Mouse (Mus musculus) liver, embryonic 13.5 days (tissue): ENCODE data around the gene 4933424G06Rik. TPM values are rescaled to one million over a fixed set of nuclear protein-coding genes. Genes with fewer than 3 reads are reported as not detected.
"Not testable (repeated sequence)": the region's sequence is repeated elsewhere in the genome, so short reads cannot be mapped to it uniquely, and the experiment has no call there.

Experiments used
- ATAC-seq: fragments of 200-750 bp; cut with Nextera tagmentation; 2 replicates; pipeline ENCODE4 v1.8.0; 2017; ENCODE audit warnings: low read depth, mild to moderate bottlenecking, moderate number of reproducible peaks, moderate library complexity
- DNase-seq: peaks from one replicate; pipeline ENCODE4 v3.0.0; 2022
- H3K27ac ChIP-seq: fragments of 300-500 bp; sonication (generic); 2 replicates; pipeline ENCODE4 v1.5.1; 2015; ENCODE audit warnings: moderate library complexity, mild to moderate bottlenecking, inconsistent platforms
- H3K27me3 ChIP-seq: fragments of 300-500 bp; sonication (generic); 2 replicates; pipeline ENCODE4 v1.6.1; 2015; ENCODE audit warnings: mild to moderate bottlenecking, inconsistent platforms
- H3K36me3 ChIP-seq: fragments of 300-500 bp; sonication (generic); 2 replicates; pipeline ENCODE4 v1.6.1; 2015; ENCODE audit warnings: mild to moderate bottlenecking, inconsistent platforms
- H3K4me1 ChIP-seq: fragments of 300-500 bp; sonication (generic); replicated peaks from 2 replicates; pipeline ENCODE4 v1.6.1; 2015; ENCODE audit warnings: inconsistent platforms
- H3K4me2 ChIP-seq: fragments of 300-500 bp; sonication (generic); 2 replicates; pipeline ENCODE4 v1.6.1; 2015; ENCODE audit warnings: inconsistent platforms, mild to moderate bottlenecking, moderate library complexity
- H3K4me3 ChIP-seq: fragments of 300-500 bp; sonication (generic); replicated peaks from 2 replicates; pipeline ENCODE4 v1.5.1; 2015; ENCODE audit warnings: mild to moderate bottlenecking, inconsistent platforms
- H3K9ac ChIP-seq: fragments of 300-500 bp; sonication (generic); 2 replicates; pipeline ENCODE4 v1.6.1; 2015; ENCODE audit warnings: mild to moderate bottlenecking, inconsistent platforms
- H3K9me3 ChIP-seq: fragments of 300-500 bp; sonication (generic); replicated peaks from 2 replicates; pipeline ENCODE4 v1.6.1; 2016; ENCODE audit warnings: inconsistent platforms
- WGBS: fragments of 180-500 bp; shearing (Covaris S2); methylation state at CpG from one replicate; pipeline ENCODE4 v1.1.7; 2015; ENCODE audit not compliant: insufficient replicate concordance; 5-methylcytosine and 5-hydroxymethylcytosine counted together
- polyA plus RNA-seq: library from polyadenylated mRNA; unstranded; fragments of >200 nt; fragmentation: Nextera tagmentation; extraction: Ambion mirVana; gene quantifications from 2 replicates; pipeline ENCODE4 v1.2.1, GENCODE M21; 2015

4933424G06Rik gene
- polyA plus RNA-seq, result not detected in 2 replicates

DNA sequence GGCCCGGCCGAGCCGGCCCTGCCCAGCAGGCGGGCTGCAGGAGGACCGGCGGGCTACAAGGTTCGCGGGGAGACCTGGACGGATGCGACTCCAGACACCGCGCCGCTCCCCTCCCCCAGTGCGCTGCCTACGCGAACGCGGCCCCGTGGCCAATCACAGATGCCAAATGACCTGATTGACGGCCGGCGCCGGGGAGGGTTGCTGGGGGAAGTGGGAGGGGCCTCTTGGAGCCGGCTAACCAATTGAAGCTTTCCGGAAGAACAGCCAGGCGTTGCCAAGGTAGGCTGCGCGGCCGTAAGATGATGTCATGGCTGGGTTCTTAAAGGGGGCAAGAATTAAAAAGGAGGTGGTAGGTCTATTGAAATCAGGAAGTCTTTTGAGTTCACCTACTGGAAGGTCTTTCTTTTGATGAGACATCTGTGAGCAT lies at the start of gene 4933424G06Rik:
Gene 4933424G06Rik, plus strand, starts transcription at position 296 of the 427 bp plus-strand sequence.
- WGBS, result under 1% methylated on average over 29 of the region's 29 CpGs
- H3K36me3 ChIP-seq, result peaks cover 32% of the 10 kb centered on the region
- peak; percentile 97 for ATAC-seq
- peak within 1 kb of the TSS; percentile 97 for H3K4me3 ChIP-seq
- peak within 1 kb of the TSS; percentile 87 for H3K27ac ChIP-seq
- H3K9ac ChIP-seq, result peak within 1 kb of the TSS; percentile 95
- peak; percentile 98 for DNase-seq
- no peaks in the 10 kb centered on the region for H3K9me3 ChIP-seq
- peaks cover 29% of the 10 kb centered on the region for H3K4me1 ChIP-seq
- no peaks in the 10 kb centered on the region for H3K27me3 ChIP-seq
- H3K4me2 ChIP-seq, result peak within 1 kb of the TSS; percentile 84

DNA sequence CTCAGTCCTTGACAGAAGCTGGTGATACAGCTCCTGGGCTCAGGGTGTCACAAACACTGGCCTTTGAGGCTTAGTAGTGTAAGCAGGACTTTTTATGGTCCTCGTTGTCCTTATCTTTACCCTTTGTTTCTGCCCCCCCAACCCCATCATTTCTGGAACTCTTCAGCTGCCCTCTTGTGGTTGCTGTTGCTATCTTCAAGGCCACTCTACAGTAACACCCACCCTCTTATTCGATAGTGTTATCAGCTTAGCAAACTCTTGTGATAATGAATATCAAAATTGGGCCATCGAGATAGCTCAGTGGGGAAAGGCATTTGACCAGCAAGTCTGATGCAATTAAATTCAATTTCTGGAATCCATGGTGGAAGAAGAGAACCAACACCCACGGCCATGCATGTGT lies 45.5 kb upstream of the 4933424G06Rik start:
- ATAC-seq (peak; percentile 65), DNase-seq (no peak)
- Histone ChIP-seq H3K27ac (no peak overlapping the region), H3K4me2 (no peak overlapping the region), H3K36me3 (no peaks in the 10 kb centered on the region), H3K9me3 (no peaks in the 10 kb centered on the region), H3K4me1 (peaks cover 18% of the 10 kb centered on the region), H3K4me3 (no peak overlapping the region), H3K27me3 (no peaks in the 10 kb centered on the region), H3K9ac (no peak overlapping the region)
- 28% methylated on average over 4 of the region's 4 CpGs for WGBS

DNA sequence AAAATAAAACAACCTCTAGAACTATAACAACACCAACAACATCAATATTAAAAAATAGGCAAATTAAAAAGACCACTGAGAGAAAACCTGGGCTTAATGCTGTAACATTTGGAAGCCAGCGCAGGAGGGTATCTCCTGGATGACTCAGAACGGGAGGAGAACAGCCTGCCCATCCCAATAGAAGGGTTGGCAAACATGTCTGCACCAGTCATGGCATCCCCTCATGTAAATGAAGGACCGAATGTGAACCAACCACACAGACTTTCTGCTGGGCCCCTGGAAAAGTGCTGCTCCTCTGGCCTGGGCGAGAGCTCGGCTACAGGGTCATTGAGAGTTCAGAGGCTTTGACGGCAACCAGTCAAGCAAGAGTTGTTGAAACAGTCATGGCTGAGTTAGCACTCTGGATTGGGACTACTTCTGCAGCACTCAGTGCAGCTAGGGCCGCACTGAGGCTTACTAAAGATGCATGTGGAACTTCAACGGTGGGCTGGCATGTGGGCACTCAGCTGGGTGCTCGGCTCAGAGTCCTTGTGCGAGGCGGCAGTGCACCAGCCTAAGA lies 44.7 kb upstream of the 4933424G06Rik start:
- peaks cover 26% of the 10 kb centered on the region for H3K4me1 ChIP-seq
- no peaks in the 10 kb centered on the region for H3K9me3 ChIP-seq
- H3K9ac ChIP-seq, result no peak overlapping the region
- WGBS, result 79% methylated on average over 11 of the region's 11 CpGs
- H3K4me2 ChIP-seq, result no peak overlapping the region
- no peaks in the 10 kb centered on the region for H3K36me3 ChIP-seq
- DNase-seq (no peak), ATAC-seq (no peak)
- no peak overlapping the region for H3K4me3 ChIP-seq
- no peak overlapping the region for H3K27ac ChIP-seq
- no peaks in the 10 kb centered on the region for H3K27me3 ChIP-seq

DNA sequence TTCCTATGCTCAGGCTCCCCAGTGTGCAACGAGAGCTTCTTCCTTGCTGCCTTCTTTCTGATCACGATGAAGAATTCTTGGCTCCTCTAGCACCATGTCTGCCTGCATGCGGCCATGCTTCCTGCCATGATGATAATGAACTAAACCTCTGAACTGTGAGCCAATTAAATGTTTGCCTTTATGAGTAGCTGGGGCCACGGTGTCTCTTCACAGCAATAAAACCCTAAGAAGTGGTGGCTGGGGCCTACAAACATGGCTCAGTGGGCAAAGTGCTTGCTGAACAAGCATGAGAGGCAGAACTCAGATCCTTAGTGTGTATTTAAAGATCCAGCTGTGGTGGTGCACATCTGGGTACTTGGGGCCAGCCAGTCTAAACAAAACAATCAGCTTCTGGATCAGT lies 44.0 kb upstream of the 4933424G06Rik start:
- WGBS, result 70% methylated on average over 4 of the region's 4 CpGs
- Histone ChIP-seq H3K4me1 (peaks cover 32% of the 10 kb centered on the region), H3K9ac (no peak overlapping the region), H3K27me3 (no peaks in the 10 kb centered on the region), H3K36me3 (no peaks in the 10 kb centered on the region), H3K9me3 (no peaks in the 10 kb centered on the region), H3K4me3 (no peak overlapping the region), H3K4me2 (no peak overlapping the region), H3K27ac (no peak overlapping the region)
- DNase-seq, result no peak
- ATAC-seq, result no peak

DNA sequence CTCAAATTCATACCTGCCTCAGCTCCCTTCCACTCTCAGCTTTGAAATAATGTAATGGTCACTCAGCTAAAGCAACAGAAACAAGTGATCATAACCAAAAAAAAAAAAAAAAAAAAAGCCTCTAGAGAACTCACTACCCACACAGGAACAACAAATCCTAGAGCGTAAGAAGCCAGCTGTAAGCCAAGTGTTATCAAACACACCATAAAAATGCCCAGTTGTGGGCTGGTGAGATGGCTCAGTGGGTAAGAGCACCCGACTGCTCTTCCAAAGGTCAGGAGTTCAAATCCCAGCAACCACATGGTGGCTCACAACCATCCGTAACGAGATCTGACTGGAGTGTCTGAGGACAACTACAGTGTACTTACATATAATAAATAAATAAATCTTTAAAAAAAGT lies 41.9 kb upstream of the 4933424G06Rik start:
- peaks cover 42% of the 10 kb centered on the region for H3K4me1 ChIP-seq
- not testable (repeated sequence) for H3K9ac ChIP-seq, H3K27me3 ChIP-seq, H3K9me3 ChIP-seq, H3K27ac ChIP-seq, H3K36me3 ChIP-seq, H3K4me2 ChIP-seq, DNase-seq, ATAC-seq, H3K4me3 ChIP-seq
- 71% methylated on average over 4 of the region's 4 CpGs for WGBS

DNA sequence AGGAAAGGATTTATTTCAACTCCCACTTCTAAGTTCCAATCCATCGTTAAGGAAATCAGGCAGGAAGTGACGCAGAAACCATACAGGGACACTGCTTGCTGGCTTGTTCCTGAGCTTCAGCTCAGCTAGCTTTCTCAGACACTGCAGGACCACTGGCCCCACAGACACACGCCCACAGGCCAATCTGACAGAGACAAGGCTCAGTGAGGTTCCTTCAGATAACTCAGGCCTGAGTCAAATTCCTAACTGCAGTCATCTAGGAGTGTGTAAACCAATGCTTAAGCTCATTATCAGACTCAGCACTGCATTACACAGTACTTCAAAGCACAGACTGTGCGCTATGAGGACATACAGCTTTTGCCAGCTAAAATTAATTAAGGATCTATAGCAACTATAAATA lies 39.7 kb upstream of the 4933424G06Rik start:
- WGBS, result 12% methylated on average over 4 of the region's 4 CpGs
- Histone ChIP-seq H3K27ac (peak overlapping the region; percentile 37), H3K4me3 (no peak overlapping the region)

DNA sequence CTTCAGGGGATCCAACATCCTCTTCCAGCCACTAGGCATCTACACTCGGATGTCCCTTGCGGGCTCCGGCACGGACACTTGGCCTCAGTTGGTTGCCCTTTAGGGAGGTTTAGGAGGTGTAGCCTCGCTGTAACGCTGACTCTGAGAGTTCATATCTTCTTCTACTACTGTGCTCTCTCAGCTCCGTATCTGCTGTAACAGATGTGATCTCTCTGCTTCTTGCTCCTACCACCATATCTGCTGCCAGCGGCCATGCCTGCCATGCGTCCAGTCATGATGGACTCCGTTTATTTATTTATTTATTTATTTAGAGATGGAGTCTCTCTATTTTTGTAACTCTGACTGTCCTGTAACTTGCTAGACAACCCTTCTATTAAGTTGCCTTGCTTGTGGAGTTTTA lies 38.7 kb upstream of the 4933424G06Rik start:
- H3K4me2 ChIP-seq, result peak overlapping the region; percentile 18
- H3K27ac ChIP-seq, result no peak overlapping the region
- ATAC-seq, result peak; percentile 73
- H3K9ac ChIP-seq, result no peak overlapping the region
- H3K4me3 ChIP-seq, result no peak overlapping the region
- WGBS, result 51% methylated on average over 10 of the region's 10 CpGs
- peak; percentile 33 for DNase-seq
- peaks cover 30% of the 10 kb centered on the region for H3K4me1 ChIP-seq
- H3K9me3 ChIP-seq, result no peaks in the 10 kb centered on the region
- H3K36me3 ChIP-seq, result no peaks in the 10 kb centered on the region
- H3K27me3 ChIP-seq, result no peaks in the 10 kb centered on the region

More for the DNA sequence above, 39.7 kb upstream of the 4933424G06Rik start:
- Histone ChIP-seq H3K4me1 (peaks cover 33% of the 10 kb centered on the region), H3K4me2 (peak overlapping the region; percentile 18; the same call in 1 of the 2 replicates), H3K9ac (0 out of 2 replicates have a peak overlapping the region, but pooled peaks have one; percentile 0), H3K36me3 (no peaks in the 10 kb centered on the region), H3K27me3 (no peaks in the 10 kb centered on the region), H3K9me3 (no peaks in the 10 kb centered on the region)
- ATAC-seq (peak; percentile 90), DNase-seq (peak; percentile 58)

DNA sequence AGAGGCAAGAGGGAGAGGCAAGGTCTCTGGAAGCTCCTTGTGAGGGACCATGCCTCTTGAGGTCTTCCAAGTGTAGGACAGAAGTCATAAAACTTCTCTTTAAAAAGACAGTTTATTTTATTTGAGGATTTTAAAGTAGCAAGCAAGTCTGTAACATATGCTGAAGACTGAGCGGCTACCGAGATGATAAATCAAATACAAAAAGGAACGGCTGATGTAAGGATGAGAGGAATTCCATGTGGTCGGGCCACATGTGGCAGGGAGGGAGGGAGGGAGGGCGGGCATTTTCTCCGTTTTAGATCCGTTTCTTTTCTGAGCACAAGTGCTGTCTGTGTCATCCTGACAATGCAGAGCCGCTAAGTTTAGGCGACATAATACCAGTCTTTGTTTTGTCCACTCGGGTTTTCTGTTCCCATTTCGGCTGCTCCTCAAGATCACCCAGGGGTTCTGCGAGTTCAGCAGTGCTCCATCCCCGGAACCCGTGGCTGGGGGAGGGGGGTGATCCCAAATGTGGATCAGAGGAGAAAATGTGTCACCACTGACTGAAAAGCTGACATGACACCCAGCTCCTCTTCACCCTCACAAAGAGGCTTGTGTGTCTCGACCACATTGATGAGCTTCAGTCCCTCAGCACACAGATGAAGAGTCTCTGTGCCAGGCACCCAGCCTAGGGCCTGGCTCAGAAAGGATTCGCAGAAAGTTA lies 37.1 kb upstream of the 4933424G06Rik start:
- ATAC-seq (no peak), DNase-seq (no peak)
- no peak overlapping the region for H3K4me2 ChIP-seq
- H3K27me3 ChIP-seq, result no peaks in the 10 kb centered on the region
- H3K27ac ChIP-seq, result no peak overlapping the region
- no peaks in the 10 kb centered on the region for H3K36me3 ChIP-seq
- no peaks in the 10 kb centered on the region for H3K9me3 ChIP-seq
- H3K4me1 ChIP-seq, result peaks cover 30% of the 10 kb centered on the region
- H3K4me3 ChIP-seq, result no peak overlapping the region
- WGBS, result 76% methylated on average over 16 of the region's 16 CpGs
- no peak overlapping the region; the same call in 1 of the 2 replicates for H3K9ac ChIP-seq

DNA sequence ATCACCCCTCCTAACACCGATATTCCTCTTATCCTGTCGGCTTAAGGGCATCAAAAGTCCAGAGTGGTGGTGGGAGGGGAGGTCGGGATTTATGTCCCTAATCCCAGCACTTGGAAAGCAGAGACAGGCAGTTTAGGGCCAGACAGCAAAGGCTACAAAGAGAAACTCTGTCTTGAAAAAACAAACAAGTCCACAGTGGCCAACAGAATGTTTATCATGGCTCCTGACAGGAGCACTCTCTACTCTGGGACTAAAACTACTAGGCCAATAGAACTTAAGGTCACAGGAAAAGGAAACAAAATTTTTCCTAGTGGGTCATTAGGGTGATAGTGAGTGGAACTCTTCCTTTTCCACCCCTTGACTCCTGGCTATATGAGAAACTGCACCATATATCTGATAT lies 35.0 kb upstream of the 4933424G06Rik start:
- H3K9me3 ChIP-seq, result no peaks in the 10 kb centered on the region

DNA sequence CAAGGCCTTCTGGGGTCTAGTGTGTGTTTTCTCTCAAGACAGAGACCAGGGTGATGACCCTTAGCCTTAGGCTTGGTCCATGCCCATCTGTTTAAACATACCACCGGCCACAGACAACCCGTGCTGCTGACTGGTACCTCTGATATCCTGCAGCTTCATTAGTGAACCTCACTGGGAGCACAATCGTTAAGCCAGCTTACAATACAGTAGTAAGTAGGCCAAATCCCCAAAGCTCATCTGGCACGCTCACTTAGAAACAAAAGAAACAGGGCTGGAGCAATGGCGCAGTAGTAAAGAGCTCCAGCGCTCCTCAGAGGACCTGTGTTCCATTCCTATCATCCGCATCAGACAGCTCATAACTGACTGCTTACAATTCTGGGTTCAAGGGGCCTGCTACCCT lies 29.1 kb upstream of the 4933424G06Rik start:
- DNase-seq (no peak), ATAC-seq (no peak)
- Histone ChIP-seq H3K27me3 (no peaks in the 10 kb centered on the region), H3K9ac (no peak overlapping the region), H3K4me2 (no peak overlapping the region), H3K4me1 (peaks cover 6% of the 10 kb centered on the region), H3K4me3 (no peak overlapping the region), H3K36me3 (no peaks in the 10 kb centered on the region), H3K27ac (no peak overlapping the region), H3K9me3 (no peaks in the 10 kb centered on the region)
- WGBS, result 74% methylated on average over 7 of the region's 7 CpGs

More for the DNA sequence above, 35.0 kb upstream of the 4933424G06Rik start:
- WGBS, result 41% methylated on average over 3 of the region's 3 CpGs
- H3K4me1 ChIP-seq, result peaks cover 21% of the 10 kb centered on the region
- no peak overlapping the region for H3K4me2 ChIP-seq
- H3K36me3 ChIP-seq, result no peaks in the 10 kb centered on the region
- ATAC-seq (no peak), DNase-seq (no peak)
- H3K4me3 ChIP-seq, result no peak overlapping the region
- H3K27ac ChIP-seq, result no peak overlapping the region
- H3K9ac ChIP-seq, result no peak overlapping the region
- no peaks in the 10 kb centered on the region for H3K27me3 ChIP-seq

DNA sequence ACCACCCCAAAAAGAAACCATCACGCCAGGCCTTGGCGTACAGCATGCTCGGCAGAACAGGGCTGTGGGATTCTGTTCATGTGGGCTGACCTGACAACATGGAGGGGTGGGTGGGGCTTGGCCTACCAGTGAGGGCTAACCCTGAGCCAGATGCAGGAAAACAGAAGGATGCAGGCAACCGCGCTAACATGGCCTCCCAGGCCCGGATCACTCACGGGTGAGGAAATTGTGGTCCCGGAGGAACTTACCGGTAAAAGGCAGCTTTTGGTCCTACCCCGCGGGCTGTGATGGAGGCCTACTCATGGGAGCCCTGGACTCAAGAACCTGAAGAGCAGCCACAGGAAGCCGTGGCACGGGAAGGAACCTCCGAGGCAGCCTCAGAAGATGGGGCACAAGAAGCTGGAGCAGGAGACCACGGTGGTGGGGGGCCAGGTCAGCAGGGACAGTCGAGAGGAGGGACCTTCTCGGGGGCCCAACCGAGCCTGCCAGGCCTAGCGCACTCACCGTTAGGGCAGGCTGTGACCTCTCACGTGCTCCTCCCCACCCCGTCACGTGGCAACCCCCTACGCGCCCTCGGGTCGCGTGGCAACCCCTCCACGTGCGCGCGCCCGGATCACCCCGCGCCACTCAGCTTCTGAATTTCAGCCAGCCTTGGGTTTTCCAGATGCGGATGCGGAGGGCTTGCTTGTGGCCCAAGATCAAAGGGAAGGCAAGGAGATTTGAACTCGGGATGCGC lies 27.2 kb upstream of the 4933424G06Rik start, which contains the start of gene Fam178b:
Gene Fam178b, minus strand, starts transcription at position 564 of the 736 bp plus-strand sequence.
- DNase-seq, result no peak
- Histone ChIP-seq H3K27ac (no peak within 1 kb of the TSS), H3K36me3 (no peaks in the 10 kb centered on the region), H3K27me3 (no peaks in the 10 kb centered on the region), H3K4me1 (peaks cover 6% of the 10 kb centered on the region), H3K4me3 (no peak within 1 kb of the TSS), H3K9ac (no peak within 1 kb of the TSS), H3K9me3 (no peaks in the 10 kb centered on the region), H3K4me2 (no peak within 1 kb of the TSS)
- ATAC-seq, result no peak
- WGBS, result 85% methylated on average over 39 of the region's 39 CpGs
